Mouse (Mus musculus) MEL (cell line): ENCODE results near the gene Amdhd2. TPM values are rescaled to one million over a fixed set of nuclear protein-coding genes. Genes with fewer than 3 reads are reported as not detected.

Source experiments
- DNase-seq: peaks from one replicate; pipeline ENCODE4 v3.0.0; 2011; ENCODE audit warnings: low read depth, low spot score
- H3K27ac ChIP-seq: 2 replicates; pipeline ENCODE4 v1.5.1; 2012; ENCODE audit warnings: low read depth, mild to moderate bottlenecking, control low read depth, low read length, moderate library complexity; ENCODE audit not compliant: control insufficient read depth
- H3K27me3 ChIP-seq, 2 experiments: fragments of 150-350 bp in 1 of 2; sonication (generic) in 1 of 2; 2 replicates each; pipeline ENCODE4 v1.6.1; 2012; ENCODE audit warnings: low read length in 2 of 2, mild to moderate bottlenecking in 2 of 2, improper control_type of control experiment in 1 of 2, moderate library complexity in 1 of 2; ENCODE audit not compliant: insufficient read depth in 2 of 2, control insufficient read depth in 1 of 2
- H3K36me3 ChIP-seq, 2 experiments: 2 replicates each; pipeline ENCODE4 v1.6.1; 2012 to 2014; ENCODE audit warnings: low read length in 2 of 2, improper control_type of control experiment in 1 of 2, inconsistent platforms in 1 of 2, mild to moderate bottlenecking in 1 of 2; ENCODE audit not compliant: insufficient read depth in 2 of 2, control insufficient read depth in 1 of 2
- H3K4me1 ChIP-seq, 2 experiments: fragments of 150-350 bp in 1 of 2; sonication (generic) in 1 of 2; 2 replicates each; pipeline ENCODE4 v1.6.1; 2012; ENCODE audit warnings: low read length in 2 of 2, improper control_type of control experiment in 1 of 2, mild to moderate bottlenecking in 1 of 2; ENCODE audit not compliant: insufficient read depth in 2 of 2, control insufficient read depth in 1 of 2
- H3K4me3 ChIP-seq, 2 experiments: fragments of 150-350 bp in 1 of 2; sonication (generic) in 1 of 2; 2 replicates each; pipeline ENCODE4 v1.5.1; 2012; ENCODE audit warnings: low read depth in 2 of 2, low read length in 2 of 2, mild to moderate bottlenecking in 2 of 2, moderate library complexity in 2 of 2, control low read depth in 1 of 2, improper control_type of control experiment in 1 of 2; ENCODE audit not compliant: control insufficient read depth in 1 of 2, insufficient read depth in 1 of 2
- H3K79me2 ChIP-seq: 2 replicates; pipeline ENCODE4 v1.6.1; 2012; ENCODE audit warnings: mild to moderate bottlenecking, low read length, moderate library complexity; ENCODE audit not compliant: control insufficient read depth, poor library complexity, insufficient read depth
- H3K9ac ChIP-seq: 2 replicates; pipeline ENCODE4 v1.6.1; 2012; ENCODE audit warnings: low read depth, mild to moderate bottlenecking, control low read depth, low read length, moderate library complexity; ENCODE audit not compliant: control insufficient read depth, poor library complexity, severe bottlenecking
- H3K9me3 ChIP-seq: fragments of 150-350 bp; sonication (generic); replicated peaks from 2 replicates; pipeline ENCODE4 v1.6.1; 2012; ENCODE audit warnings: mild to moderate bottlenecking, low read length, improper control_type of control experiment, moderate library complexity; ENCODE audit not compliant: insufficient read depth
- BHLHE40 ChIP-seq: IDR thresholded peaks from 2 replicates; pipeline ENCODE4 v1.6.1; 2012; ENCODE audit warnings: low read depth, mild to moderate bottlenecking, inconsistent platforms, low read length, improper control_type of control experiment, borderline replicate concordance
- CHD1 ChIP-seq: IDR thresholded peaks from 2 replicates; pipeline ENCODE4 v1.6.1; 2012; ENCODE audit warnings: low read depth, mild to moderate bottlenecking, inconsistent platforms, low read length, improper control_type of control experiment
- CHD2 ChIP-seq: IDR thresholded peaks from 2 replicates; pipeline ENCODE4 v1.6.1; 2011; ENCODE audit warnings: low read length, improper control_type of control experiment
- E2F4 ChIP-seq: IDR thresholded peaks from 2 replicates; pipeline ENCODE4 v1.6.1; 2011; ENCODE audit warnings: low read depth, low read length, improper control_type of control experiment, borderline replicate concordance
- ELF1 ChIP-seq: IDR thresholded peaks from 2 replicates; pipeline ENCODE4 v1.6.1; 2014; ENCODE audit warnings: low read depth, mild to moderate bottlenecking, inconsistent platforms, low read length, improper control_type of control experiment, moderate library complexity
- ETS1 ChIP-seq: IDR thresholded peaks from 2 replicates; pipeline ENCODE4 v1.6.1; 2012; ENCODE audit warnings: low read depth, mild to moderate bottlenecking, inconsistent platforms, low read length, improper control_type of control experiment, moderate library complexity
- HCFC1 ChIP-seq: IDR thresholded peaks from 2 replicates; pipeline ENCODE4 v1.6.1; 2012; ENCODE audit warnings: low read depth, mild to moderate bottlenecking, inconsistent platforms, low read length, improper control_type of control experiment, moderate library complexity
- MAFK ChIP-seq: IDR thresholded peaks from 2 replicates; pipeline ENCODE4 v1.6.1; 2011; ENCODE audit warnings: low read depth, mild to moderate bottlenecking, low read length, improper control_type of control experiment, borderline replicate concordance
- MAX ChIP-seq: IDR thresholded peaks from 2 replicates; pipeline ENCODE4 v1.6.1; 2011; ENCODE audit warnings: low read length, improper control_type of control experiment
- MXI1 ChIP-seq: IDR thresholded peaks from 2 replicates; pipeline ENCODE4 v1.6.1; 2011; ENCODE audit warnings: mild to moderate bottlenecking, low read depth, low read length, improper control_type of control experiment
- NELFE ChIP-seq: IDR thresholded peaks from 2 replicates; pipeline ENCODE4 v1.6.1; 2011; ENCODE audit warnings: low read depth, low read length, improper control_type of control experiment
- NRF1 ChIP-seq: IDR thresholded peaks from 2 replicates; pipeline ENCODE4 v1.6.1; 2014; ENCODE audit warnings: low read depth, mild to moderate bottlenecking, inconsistent platforms, low read length, improper control_type of control experiment, moderate library complexity; ENCODE audit not compliant: poor library complexity, insufficient read depth, severe bottlenecking
- POLR2A ChIP-seq, 2 experiments: IDR thresholded peaks; 2 replicates each; pipeline ENCODE4 v1.6.1; 2011 to 2012; ENCODE audit warnings: low read length in 2 of 2, mild to moderate bottlenecking in 2 of 2, control low read depth in 1 of 2, improper control_type of control experiment in 1 of 2, low read depth in 1 of 2, moderate library complexity in 1 of 2; ENCODE audit not compliant: control insufficient read depth in 1 of 2, insufficient read depth in 1 of 2, poor library complexity in 1 of 2
- POLR2AphosphoS2 ChIP-seq: IDR thresholded peaks from 2 replicates; pipeline ENCODE4 v1.6.1; 2011; ENCODE audit warnings: low read length, improper control_type of control experiment
- POLR2AphosphoS5 ChIP-seq: IDR thresholded peaks from 2 replicates; pipeline ENCODE4 v1.6.1; 2012; ENCODE audit warnings: low read depth, borderline replicate concordance, mild to moderate bottlenecking, inconsistent platforms, low read length, moderate library complexity, mixed read lengths
- RAD21 ChIP-seq: IDR thresholded peaks from 2 replicates; pipeline ENCODE4 v1.6.1; 2011; ENCODE audit warnings: mild to moderate bottlenecking, low read depth, low read length, improper control_type of control experiment
- RCOR1 ChIP-seq: IDR thresholded peaks from 2 replicates; pipeline ENCODE4 v1.6.1; 2012; ENCODE audit warnings: low read depth, mild to moderate bottlenecking, inconsistent platforms, low read length, improper control_type of control experiment
- SIN3A ChIP-seq: IDR thresholded peaks from 2 replicates; pipeline ENCODE4 v1.6.1; 2012; ENCODE audit warnings: low read length, improper control_type of control experiment, inconsistent platforms
- SMC3 ChIP-seq: IDR thresholded peaks from 2 replicates; pipeline ENCODE4 v1.6.1; 2011; ENCODE audit warnings: low read depth, low read length, improper control_type of control experiment
- TAL1 ChIP-seq: IDR thresholded peaks from 2 replicates; pipeline ENCODE4 v1.6.1; 2012; ENCODE audit warnings: mild to moderate bottlenecking, inconsistent platforms, low read length, moderate library complexity, mixed read lengths
- TCF12 ChIP-seq: IDR thresholded peaks from 2 replicates; pipeline ENCODE4 v1.6.1; 2014; ENCODE audit warnings: low read depth, mild to moderate bottlenecking, inconsistent platforms, low read length, improper control_type of control experiment, moderate library complexity
- UBTF ChIP-seq: IDR thresholded peaks from 2 replicates; pipeline ENCODE4 v1.6.1; 2012; ENCODE audit warnings: low read depth, mild to moderate bottlenecking, inconsistent platforms, low read length, improper control_type of control experiment, moderate library complexity, borderline replicate concordance; ENCODE audit not compliant: insufficient read depth
- USF1 ChIP-seq: IDR thresholded peaks from 2 replicates; pipeline ENCODE4 v1.6.1; 2014; ENCODE audit warnings: low read depth, mild to moderate bottlenecking, inconsistent platforms, low read length, improper control_type of control experiment, moderate library complexity
- USF2 ChIP-seq, 2 experiments: IDR thresholded peaks; 2 replicates each; pipeline ENCODE4 v1.6.1; 2011 to 2012; ENCODE audit warnings: improper control_type of control experiment in 2 of 2, low read length in 2 of 2, borderline replicate concordance in 1 of 2, inconsistent platforms in 1 of 2, low read depth in 1 of 2, mild to moderate bottlenecking in 1 of 2; ENCODE audit not compliant: insufficient read depth in 1 of 2
- ZMIZ1 ChIP-seq: IDR thresholded peaks from 2 replicates; pipeline ENCODE4 v1.6.1; 2012; ENCODE audit warnings: low read depth, mild to moderate bottlenecking, inconsistent platforms, low read length, improper control_type of control experiment, moderate library complexity
- ZNF384 ChIP-seq: IDR thresholded peaks from 2 replicates; pipeline ENCODE4 v1.6.1; 2012; ENCODE audit warnings: low read depth, mild to moderate bottlenecking, inconsistent platforms, low read length, improper control_type of control experiment
- polyA plus RNA-seq, 2 experiments: library from polyadenylated mRNA; stranded (reverse) in 1 of 2; unstranded in 1 of 2; fragments of >175 nt in 1 of 2; fragments of >200 nt in 1 of 2; gene quantifications; 2 replicates each; pipeline versions ENCODE4 v1.2.1 to v1.2.4; 2012; ENCODE audit warnings: low replicate concordance in 2 of 2, low read depth in 1 of 2; ENCODE audit not compliant: insufficient read length in 2 of 2, insufficient read depth in 1 of 2, missing spikeins in 1 of 2
- total RNA-seq: library from RNA; depleted of rRNA; stranded (reverse); fragments of 300-350 nt; gene quantifications from 2 replicates; pipeline ENCODE4 v1.2.3, GENCODE M21; 2012; rRNA removed

Gene Amdhd2
- total RNA-seq = 11.4 and 15.9 TPM in 2 replicates
- polyA plus RNA-seq = 10 to 100 TPM in 1 of 2 experiments, not detected in 1; 36.1 TPM

- Histone ChIP-seq H3K27me3 (no peaks in the 10 kb centered on the region), H3K79me2 (peaks cover 23% of the 10 kb centered on the region), H3K27ac (peak within 1 kb of the TSS; percentile 66), H3K9me3 (no peaks in the 10 kb centered on the region), H3K36me3 (peaks cover 4 to 12% of the 10 kb centered on the region in 2 experiments), H3K4me1 (peaks cover 2 to 19% of the 10 kb centered on the region in 2 experiments; a peak in 3 of 4 replicates), H3K9ac (peak within 1 kb of the TSS; percentile 66), H3K4me3 (peak within 1 kb of the TSS; percentile 62 to 87)
- TF ChIP-seq SIN3A (peak; percentile 96), USF2 (IDR thresholded peaks at IDR 0.05; ENCODE audit: borderline replicate concordance in 1 of 2, insufficient read depth in 1 of 2, low read depth in 1 of 2, low read length in 2 of 2) (peak; percentile 97 to 98), POLR2AphosphoS2 (peak; percentile 92), CHD1 (no peak), NELFE (peak; percentile 30; the same call in 1 of the 2 replicates), HCFC1 (peak; percentile 83), POLR2AphosphoS5 (peak; percentile 91; the same call in 1 of the 2 replicates), POLR2A (IDR thresholded peaks at IDR 0.05; ENCODE audit: control insufficient read depth in 1 of 2, insufficient read depth in 1 of 2, low read depth in 1 of 2, low read length in 2 of 2, poor library complexity in 1 of 2) (peak; percentile 61 to 70; a peak in 3 of 4 replicates), ZNF384 (no peak), MAFK (no peak), ELF1 (peak; percentile 56; the same call in 1 of the 2 replicates), ETS1 (peak; percentile 89), NRF1 (no peak), UBTF (no peak), USF1 (peak; percentile 94), MAX (peak; percentile 95), RAD21 (no peak), RCOR1 (0 out of 2 replicates have a peak, but pooled peaks have one; percentile 9), TAL1 (no peak), CHD2 (peak; percentile 55), ZMIZ1 (peak; percentile 88), BHLHE40 (peak; percentile 96), SMC3 (0 out of 2 replicates have a peak, but pooled peaks have one; percentile 13), E2F4 (no peak), TCF12 (0 out of 2 replicates have a peak, but pooled peaks have one; percentile 18), MXI1 (peak; percentile 88)
- DNase-seq = peak; percentile 96
These were observed at the start of gene Amdhd2 for GRCm38 (mm10) chr17:24163176-24163962. TSS of gene Amdhd2 (minus strand) at chr17:24163766.
